Mouse (Mus musculus) adipocyte (in vitro differentiated cells): Measurements from ENCODE around the gene Map7d1.

ENCODE experiments used
- DNase-seq: peaks from one replicate; pipeline ENCODE4 v3.0.0-alpha.2; 2016; ENCODE audit warnings: low spot score

Gene Map7d1

GRCm38 (mm10) chr4:126256131-126256791, at the start of gene Map7d1:
Gene Map7d1, minus strand, starts transcription at chr4:126256343.
- peak; percentile 82 for DNase-seq

- DNase-seq, result no peak
Measured at GRCm38 (mm10) chr4:126305428-126305827, 49.3 kb upstream of the Map7d1 start.

GRCm38 (mm10) chr4:126303877-126304276, 47.7 kb upstream of the Map7d1 start:
- no peak for DNase-seq

- peak; percentile 76 for DNase-seq
Measured at GRCm38 (mm10) chr4:126301584-126302309, 45.6 kb upstream of the Map7d1 start.

- DNase-seq, result no peak
Measured at GRCm38 (mm10) chr4:126300916-126301583, 44.9 kb upstream of the Map7d1 start.

- no peak for DNase-seq
Measured at GRCm38 (mm10) chr4:126296617-126297101, 40.5 kb upstream of the Map7d1 start.

- no peak for DNase-seq
Measured at GRCm38 (mm10) chr4:126295937-126296336, 39.8 kb upstream of the Map7d1 start.

GRCm38 (mm10) chr4:126295152-126295551, 39.0 kb upstream of the Map7d1 start:
- DNase-seq, result no peak

GRCm38 (mm10) chr4:126291196-126291595, 35.1 kb upstream of the Map7d1 start:
- no peak for DNase-seq

- DNase-seq, result no peak
Measured at GRCm38 (mm10) chr4:126290314-126290713, 34.2 kb upstream of the Map7d1 start.

- no peak for DNase-seq
Measured at GRCm38 (mm10) chr4:126288085-126288666, 32.0 kb upstream of the Map7d1 start.

- no peak for DNase-seq
Measured at GRCm38 (mm10) chr4:126287302-126287995, 31.3 kb upstream of the Map7d1 start.

GRCm38 (mm10) chr4:126286492-126286891, 30.3 kb upstream of the Map7d1 start, which contains the start of gene Col8a2:
Gene Col8a2, plus strand, starts transcription at chr4:126286793.
- DNase-seq, result no peak

GRCm38 (mm10) chr4:126283582-126283981, 27.4 kb upstream of the Map7d1 start:
- DNase-seq, result no peak

GRCm38 (mm10) chr4:126281706-126282105, 25.6 kb upstream of the Map7d1 start:
- DNase-seq, result no peak

- no peak for DNase-seq
Measured at GRCm38 (mm10) chr4:126278961-126279360, 22.8 kb upstream of the Map7d1 start.

GRCm38 (mm10) chr4:126278565-126278915, 22.4 kb upstream of the Map7d1 start:
- DNase-seq, result no peak

- peak; percentile 74 for DNase-seq
Measured at GRCm38 (mm10) chr4:126277906-126278564, 21.9 kb upstream of the Map7d1 start.

GRCm38 (mm10) chr4:126275681-126276131, 19.6 kb upstream of the Map7d1 start:
- no peak for DNase-seq

GRCm38 (mm10) chr4:126275081-126275480, 18.9 kb upstream of the Map7d1 start:
- no peak for DNase-seq

- no peak for DNase-seq
Measured at GRCm38 (mm10) chr4:126273753-126274152, 17.6 kb upstream of the Map7d1 start.
